Mouse (Mus musculus) C3H10T1/2 (cell line): Measurements from ENCODE around the gene Hk1. TPM values are rescaled to one million over a fixed set of nuclear protein-coding genes. Genes with fewer than 3 reads are reported as not detected.

Experiments used
- polyA plus RNA-seq, 2 experiments: library from polyadenylated mRNA; unstranded; fragments of >200 nt; fragmentation: generic; extraction: Trizol; gene quantifications; one replicate each; pipeline ENCODE4 v1.2.1; 2012; ENCODE audit warnings: missing spikeins in 2 of 2

The Hk1 gene
- polyA plus RNA-seq = 100 to 1,000 TPM in 1 of 2 experiments, 10 to 100 TPM in 1; 73.6 to 115 TPM

GRCm38 (mm10) chr10:62379808-62380207 lies at the start of gene Hk1:
Hk1 (minus strand) TSS chr10:62379908.

GRCm38 (mm10) chr10:62422255-62422654 lies 42.5 kb upstream of the Hk1 start, which contains the start of gene Hkdc1:
Hkdc1 (minus strand) TSS chr10:62422491.

DNA sequence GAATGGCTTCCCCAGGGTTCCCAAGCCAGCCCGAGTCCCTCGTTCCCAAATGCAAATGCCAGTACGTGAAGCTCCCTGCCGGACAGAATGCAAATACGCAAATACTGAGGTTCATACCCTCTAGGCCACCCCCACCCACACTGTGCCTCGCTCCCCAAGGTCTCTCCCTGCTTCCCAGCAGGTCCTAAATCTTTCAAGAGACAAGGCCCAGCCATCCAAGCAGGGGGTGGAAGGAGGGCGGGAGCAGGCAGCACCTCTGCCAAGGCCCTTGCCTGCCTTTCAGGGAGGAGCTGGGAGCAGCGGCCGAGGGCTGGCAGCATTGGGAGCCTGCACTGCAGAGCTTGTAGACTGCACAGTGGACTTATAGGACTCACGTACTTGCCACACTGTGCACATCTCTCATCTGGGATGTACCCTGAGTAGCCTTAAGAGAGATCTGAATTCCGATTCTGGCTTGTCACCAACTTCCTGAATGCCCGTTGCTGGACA lies 127.7 kb downstream of the Hk1 start, which contains the start of gene Tacr2:
Tacr2 (plus strand) TSS at position 439 of the 489 bp plus-strand sequence.

GRCm38 (mm10) chr10:62230708-62231394 lies 148.9 kb downstream of the Hk1 start, which contains the start of gene Tspan15:
Tspan15 (minus strand) TSS chr10:62231251.

Other genes starting within 250 kb of the Hk1 start
- gene Neurog3, start 246.8 kb downstream of the Hk1 start, polyA plus RNA-seq = not detected
- under 1 TPM; 0.37 to 0.94 TPM for gene Fam241b, start 236.0 kb downstream of the Hk1 start, polyA plus RNA-seq
- gene Tspan15, start 148.7 kb downstream of the Hk1 start, polyA plus RNA-seq = 10 to 100 TPM; 14.8 to 54.7 TPM
- under 1 TPM; 0.33 to 0.65 TPM for gene Tacr2, start 127.5 kb downstream of the Hk1 start, polyA plus RNA-seq
- under 1 TPM in 1 of 2 experiments, not detected in 1; 0.21 TPM for gene Hkdc1, start 42.6 kb upstream of the Hk1 start, polyA plus RNA-seq
- under 1 TPM; 0.15 to 0.20 TPM for gene 4930507D05Rik, start 69.6 kb upstream of the Hk1 start, polyA plus RNA-seq
- gene Supv3l1, start 69.8 kb upstream of the Hk1 start, polyA plus RNA-seq = 10 to 100 TPM; 25.6 to 26.5 TPM
- 10 to 100 TPM in 1 of 2 experiments, 1 to 10 TPM in 1; 2.9 to 21.0 TPM for gene Vps26a, start 106.9 kb upstream of the Hk1 start, polyA plus RNA-seq
- gene Srgn, start 147.5 kb upstream of the Hk1 start, polyA plus RNA-seq = under 1 TPM in 1 of 2 experiments, not detected in 1; 0.46 TPM
- 10 to 100 TPM; 10.4 to 47.4 TPM for gene Kif1bp, start 198.5 kb upstream of the Hk1 start, polyA plus RNA-seq
- gene Ddx21, start 222.4 kb upstream of the Hk1 start, polyA plus RNA-seq = 10 to 100 TPM in 1 of 2 experiments, 1 to 10 TPM in 1; 9.7 to 11.3 TPM